Mouse (Mus musculus) brain, embryonic 14.5 days (tissue): Measurements from ENCODE around the gene Wee1. TPM values are rescaled to one million over a fixed set of nuclear protein-coding genes. Genes with fewer than 3 reads are reported as not detected.
"Not testable (repeated sequence)": the region's sequence is repeated elsewhere in the genome, so short reads cannot be mapped to it uniquely, and the experiment has no call there.

Experiments
- DNase-seq: peaks from one replicate; pipeline ENCODE4 v3.0.0-alpha.2; 2011; ENCODE audit warnings: low read depth
- CTCF ChIP-seq: fragments of 200-500 bp; IDR thresholded peaks from 2 replicates; pipeline ENCODE4 v1.5.1; 2012; ENCODE audit warnings: inconsistent platforms, mild to moderate bottlenecking, moderate library complexity, borderline replicate concordance; ENCODE audit not compliant: insufficient read depth, insufficient read length; ENCODE audit errors: extremely low read depth
- POLR2A ChIP-seq: fragments of 200-500 bp; IDR thresholded peaks from 2 replicates; pipeline ENCODE4 v1.6.1; 2012; ENCODE audit warnings: mild to moderate bottlenecking, inconsistent platforms, borderline replicate concordance; ENCODE audit not compliant: poor library complexity, insufficient read depth, insufficient read length, severe bottlenecking; ENCODE audit errors: extremely low read depth
- polyA plus RNA-seq: library from polyadenylated mRNA; depleted of rRNA; stranded (reverse); fragments of >200 nt; gene quantifications from 2 replicates; pipeline ENCODE4 v1.2.3, GENCODE M21; 2012

Wee1 gene
- polyA plus RNA-seq, 1 experiment: 10.3 TPM

DNA sequence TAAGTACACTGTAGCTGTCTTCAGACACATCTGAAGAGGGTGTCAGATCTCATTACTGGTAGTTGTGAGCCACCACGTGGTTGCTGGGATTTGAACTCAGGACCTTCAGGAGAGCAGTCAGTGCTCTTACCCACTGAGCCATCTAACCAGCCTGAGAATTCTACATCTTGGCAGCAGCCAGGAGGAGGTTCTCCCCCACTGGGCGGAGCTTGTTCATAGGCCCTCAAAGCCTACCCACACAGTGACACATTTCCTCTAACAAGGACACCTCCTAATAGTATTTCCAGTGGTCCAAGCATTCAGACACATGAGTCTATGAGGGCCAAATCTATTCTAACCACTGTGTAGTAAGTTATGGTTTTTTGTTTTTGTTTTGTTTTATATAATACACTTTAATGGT, 6.7 kb downstream of the Wee1 start:
- DNase-seq: no peak
- TF ChIP-seq POLR2A: no peak
- no peak for TF ChIP-seq CTCF

DNA sequence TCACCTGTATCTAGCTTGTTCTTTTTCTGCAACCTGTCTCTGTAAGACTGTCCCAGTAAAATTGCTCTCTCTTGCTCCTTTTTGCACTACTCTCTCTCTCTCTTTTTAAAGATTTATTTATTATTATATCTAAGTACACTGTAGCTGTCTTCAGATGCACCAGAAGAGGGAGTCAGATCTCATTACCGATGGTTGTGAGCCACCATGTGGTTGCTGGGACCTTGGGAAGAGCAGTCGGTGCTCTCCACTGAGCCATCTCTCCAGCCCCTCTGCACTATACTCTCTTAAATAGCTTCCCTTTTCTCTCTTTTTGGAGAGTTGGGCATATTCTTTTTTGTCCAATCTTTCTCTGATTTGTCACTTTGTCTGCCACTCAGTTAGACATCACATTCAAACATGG, 10.4 kb downstream of the Wee1 start:
- not testable (repeated sequence) for DNase-seq

DNA sequence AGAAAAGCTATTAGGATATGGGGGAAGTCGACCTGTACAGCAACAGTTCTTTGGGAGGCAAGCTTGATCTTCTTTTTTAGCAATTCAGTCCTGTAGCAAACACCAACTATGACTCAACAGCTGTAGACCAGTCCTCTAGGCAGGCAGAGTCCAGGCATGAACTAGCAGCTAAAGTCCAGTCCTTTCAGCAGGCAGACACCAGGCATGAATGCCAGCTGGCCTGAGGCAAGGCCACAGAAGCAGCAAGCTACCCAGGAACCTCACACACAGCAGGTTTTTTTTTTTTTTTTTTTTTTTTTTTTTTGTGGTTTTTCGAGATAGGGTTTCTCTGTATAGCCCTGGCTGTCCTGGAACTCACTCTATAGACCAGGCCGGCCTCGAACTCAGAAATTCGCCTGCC, 12.1 kb downstream of the Wee1 start:
- TF ChIP-seq CTCF (no peak), POLR2A (no peak)

DNA sequence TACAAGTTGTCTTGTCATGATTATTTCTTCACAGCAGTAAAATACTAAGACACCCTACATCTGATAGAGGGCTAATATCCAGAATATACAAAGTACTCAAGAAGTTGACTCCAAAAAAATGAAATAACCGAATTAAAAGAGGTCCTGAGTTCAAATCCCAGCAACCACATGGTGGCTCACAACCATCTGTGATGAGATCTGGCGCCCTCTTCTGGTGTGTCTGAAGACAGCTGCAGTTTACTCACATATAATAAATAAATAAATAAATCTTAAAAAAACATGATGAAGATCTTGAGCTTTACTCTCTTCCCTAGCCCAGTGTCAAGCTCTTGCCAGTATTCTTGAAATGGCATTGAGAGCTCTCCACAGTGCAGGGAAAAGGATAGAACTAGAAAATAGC, 16.7 kb downstream of the Wee1 start:
- no peak for TF ChIP-seq CTCF
- no peak for TF ChIP-seq POLR2A
- DNase-seq: no peak

More for the DNA sequence above, 12.1 kb downstream of the Wee1 start:
- DNase-seq: no peak

DNA sequence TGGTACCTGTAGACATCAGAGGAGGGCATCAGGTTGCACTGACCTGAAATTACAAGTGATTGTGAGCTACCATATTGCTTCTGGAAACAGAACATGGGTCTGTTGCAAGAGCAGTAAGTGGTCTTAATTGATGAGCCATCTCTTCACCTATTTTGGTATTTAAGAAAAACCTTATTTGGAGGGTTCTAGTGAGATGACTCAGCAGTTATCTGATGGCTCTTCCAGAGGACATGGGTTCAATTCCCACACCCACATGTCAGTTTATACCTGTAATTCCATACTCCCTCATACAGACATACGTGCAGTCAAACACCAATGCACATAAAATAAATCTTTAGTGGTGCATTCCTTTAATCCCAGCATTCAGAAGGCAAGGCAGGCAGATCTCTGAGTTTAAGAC, 22.0 kb downstream of the Wee1 start:
- DNase-seq: no peak
- TF ChIP-seq POLR2A: no peak
- no peak for TF ChIP-seq CTCF

DNA sequence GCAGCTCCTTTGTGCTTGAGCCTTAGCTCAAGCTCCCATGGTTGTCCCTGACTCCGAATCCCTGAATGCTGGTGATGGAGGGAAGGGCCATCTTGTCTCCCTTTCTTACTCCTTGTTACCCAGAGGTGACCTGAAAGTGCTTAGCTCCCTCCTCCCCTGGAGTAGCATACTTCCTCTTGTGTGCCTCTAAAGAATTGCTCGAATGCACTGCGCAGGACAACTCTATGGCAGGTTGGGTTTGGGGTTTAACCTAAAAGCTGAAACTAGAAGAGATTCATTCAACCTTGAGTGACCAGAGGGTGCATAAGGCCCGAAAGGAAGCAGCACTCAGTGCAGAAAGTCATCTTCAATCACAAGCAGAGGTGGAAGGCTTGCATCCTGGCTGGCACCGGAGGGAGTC, 31.0 kb downstream of the Wee1 start:
- TF ChIP-seq CTCF (no peak), POLR2A (no peak)
- DNase-seq: no peak

DNA sequence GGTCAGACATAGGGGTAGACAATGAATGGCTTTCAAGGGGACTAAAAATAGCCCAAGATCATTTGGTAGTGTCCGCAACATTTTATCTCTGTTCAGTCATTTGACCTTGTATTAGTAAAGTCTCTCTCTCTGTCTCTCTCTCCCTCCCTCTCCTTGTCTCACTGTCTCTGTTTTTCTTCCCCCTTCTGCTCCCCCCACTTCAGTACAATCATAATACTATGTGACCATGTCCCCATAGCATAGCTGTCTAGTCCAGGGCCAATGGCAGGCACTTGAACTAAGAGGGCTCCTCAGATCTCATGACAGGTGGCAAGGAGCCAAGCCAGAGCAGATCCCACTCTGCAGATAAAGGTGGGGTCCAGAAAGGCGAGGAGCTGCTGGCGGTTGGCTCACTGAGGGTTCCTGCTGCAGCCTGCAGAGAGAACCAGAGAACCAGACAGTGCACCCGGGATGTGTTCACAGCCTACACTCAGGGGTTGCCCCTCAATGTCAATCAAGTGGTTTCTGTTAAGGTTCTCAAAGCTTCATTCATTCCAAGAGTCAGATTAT, 34.9 kb downstream of the Wee1 start:
- TF ChIP-seq CTCF (no peak), POLR2A (no peak)

DNA sequence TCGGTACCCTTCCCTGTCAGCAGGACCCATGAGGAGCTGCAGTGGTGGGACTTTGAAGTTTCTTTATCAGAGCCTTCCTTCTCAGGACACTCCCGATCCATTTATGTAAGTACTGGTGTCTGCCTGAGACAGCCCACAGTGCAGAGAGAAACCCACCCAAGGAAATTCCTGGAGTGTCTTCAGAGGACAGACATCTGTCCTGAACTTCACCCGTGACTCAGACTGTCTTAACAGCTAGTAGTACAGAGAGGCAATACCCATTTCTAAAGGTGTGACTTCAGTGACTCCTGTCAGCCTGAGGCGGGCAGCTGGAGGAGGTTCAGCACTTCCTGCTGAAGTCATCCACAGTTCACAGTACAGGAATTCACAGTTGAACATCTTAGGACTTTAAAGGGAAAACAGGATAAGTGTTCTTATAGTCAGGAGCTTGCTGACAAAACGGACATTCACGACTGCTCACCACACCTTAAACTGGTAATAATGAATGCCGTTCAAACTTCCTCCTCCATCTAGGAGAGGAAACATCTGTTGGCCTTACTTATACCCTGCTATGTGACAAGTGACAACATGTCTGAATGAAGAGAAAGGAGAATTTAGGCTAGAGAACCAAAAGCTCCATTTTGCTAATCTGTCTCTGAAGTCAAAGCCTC, 35.5 kb downstream of the Wee1 start:
- no peak for TF ChIP-seq CTCF
- no peak for TF ChIP-seq POLR2A
- DNase-seq: no peak

More for the DNA sequence above, 34.9 kb downstream of the Wee1 start:
- no peak for DNase-seq

DNA sequence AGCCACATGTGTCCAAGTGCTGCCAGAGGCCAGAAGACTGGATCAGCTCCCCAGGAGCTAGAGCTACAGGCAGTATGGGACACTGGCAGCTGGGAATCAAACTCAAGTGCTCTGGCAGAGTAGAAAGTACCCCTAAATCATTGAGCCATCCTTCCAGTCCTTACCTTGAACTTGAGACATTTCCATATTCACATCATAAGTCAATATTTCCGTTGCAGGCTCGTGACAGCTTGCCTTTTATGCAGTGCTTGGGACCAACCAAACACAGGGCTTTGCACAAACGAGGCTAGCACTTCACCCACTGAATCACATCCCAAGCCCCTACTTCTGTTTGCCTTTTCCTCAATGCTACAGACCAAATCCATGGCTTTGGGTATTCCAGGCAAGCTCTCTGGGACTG, 36.2 kb downstream of the Wee1 start:
- no peak for DNase-seq

DNA sequence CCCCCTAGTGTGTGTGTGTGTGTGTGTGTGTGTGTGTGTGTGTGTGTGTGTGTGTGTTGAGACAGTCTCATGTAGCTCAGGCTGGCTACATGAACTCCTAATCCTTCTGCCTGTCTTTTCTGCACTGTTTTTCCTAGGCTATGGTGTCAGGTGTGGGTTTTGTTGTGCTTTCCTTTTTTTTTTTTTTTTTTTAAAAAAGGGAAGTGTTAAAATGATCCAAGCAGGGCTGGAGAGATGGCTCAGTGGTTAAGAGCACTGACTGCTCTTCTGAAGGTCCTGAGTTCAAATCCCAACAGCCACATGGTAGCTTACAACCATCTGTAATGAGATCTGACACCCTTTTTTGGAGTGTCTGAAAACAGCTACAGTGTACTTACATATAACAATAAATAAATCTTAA, 38.3 kb downstream of the Wee1 start:
- not testable (repeated sequence) for DNase-seq

More for the DNA sequence above, 36.2 kb downstream of the Wee1 start:
- TF ChIP-seq CTCF (no peak), POLR2A (no peak)

DNA sequence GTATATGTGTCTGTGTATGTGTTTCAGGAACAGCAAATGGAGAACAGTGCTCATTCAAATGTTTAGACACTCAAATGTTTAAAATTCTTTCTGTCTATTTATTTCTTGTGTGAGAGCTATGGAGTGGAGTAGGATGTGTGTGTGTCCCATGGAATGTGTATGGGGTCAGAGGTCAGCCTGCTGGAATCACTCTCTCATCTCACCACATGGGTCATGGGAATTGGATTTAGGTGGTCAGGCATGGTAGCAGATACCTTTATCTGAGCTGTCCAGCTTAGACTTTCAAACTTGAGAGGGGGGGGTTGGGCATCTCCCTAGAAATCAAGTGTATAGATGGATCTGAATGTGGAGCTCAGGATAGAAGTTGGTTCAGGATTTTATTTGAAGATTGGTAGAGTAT, 38.8 kb downstream of the Wee1 start:
- DNase-seq: no peak
- no peak for TF ChIP-seq POLR2A
- TF ChIP-seq CTCF: no peak

DNA sequence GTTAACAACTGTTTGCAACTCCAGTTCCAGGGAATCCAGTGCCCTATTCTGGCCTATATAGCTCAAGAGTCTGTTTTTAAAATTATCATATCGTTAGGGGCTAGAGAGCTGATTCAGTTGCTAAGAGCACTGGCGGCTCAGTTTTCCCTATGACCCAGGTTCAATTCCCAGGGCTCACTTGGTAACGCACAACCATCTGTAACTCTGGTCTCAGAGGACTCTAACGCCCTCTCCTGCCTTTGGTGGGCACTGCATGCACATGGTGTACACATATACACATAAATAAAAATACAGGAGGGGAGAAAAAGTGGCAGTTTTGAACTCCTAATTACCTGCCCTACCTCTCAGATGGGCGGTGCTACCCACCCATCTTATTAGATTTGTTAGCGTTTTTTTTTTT, 41.2 kb downstream of the Wee1 start:
- TF ChIP-seq POLR2A (no peak), CTCF (peak; percentile 2; the same call in 1 of the 2 replicates)
- DNase-seq: no peak

DNA sequence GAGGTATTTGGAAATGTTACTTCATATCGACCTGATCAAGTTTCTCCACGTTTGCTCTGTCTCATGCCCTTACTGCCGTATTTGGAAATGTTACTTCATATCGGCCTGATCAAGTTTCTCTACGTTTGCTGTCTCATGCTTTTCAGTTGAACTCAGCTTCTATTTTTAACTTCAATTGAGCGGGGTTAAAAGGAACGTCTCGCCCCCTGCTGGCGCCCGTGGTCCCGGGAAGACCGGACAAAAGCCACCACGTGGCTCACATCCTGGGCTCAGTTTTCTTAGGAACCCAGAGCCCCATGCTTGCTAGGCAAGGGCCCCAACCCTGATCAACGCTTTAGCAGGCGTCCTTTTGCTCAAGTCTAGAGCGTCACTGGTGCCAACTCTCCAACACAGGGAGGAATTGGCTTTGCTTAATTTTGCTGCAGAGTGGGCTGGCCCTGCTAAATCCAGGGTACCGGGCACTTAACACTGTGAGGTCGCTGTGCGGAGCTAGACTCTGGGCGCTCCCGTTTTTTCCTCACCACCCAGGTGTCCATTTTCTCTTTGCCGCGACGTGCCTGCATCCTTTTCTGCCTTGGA, 42.3 kb downstream of the Wee1 start:
- DNase-seq: peak; percentile 94
- peak; percentile 30; the same call in 1 of the 2 replicates for TF ChIP-seq POLR2A
- TF ChIP-seq CTCF: peak; percentile 72

DNA sequence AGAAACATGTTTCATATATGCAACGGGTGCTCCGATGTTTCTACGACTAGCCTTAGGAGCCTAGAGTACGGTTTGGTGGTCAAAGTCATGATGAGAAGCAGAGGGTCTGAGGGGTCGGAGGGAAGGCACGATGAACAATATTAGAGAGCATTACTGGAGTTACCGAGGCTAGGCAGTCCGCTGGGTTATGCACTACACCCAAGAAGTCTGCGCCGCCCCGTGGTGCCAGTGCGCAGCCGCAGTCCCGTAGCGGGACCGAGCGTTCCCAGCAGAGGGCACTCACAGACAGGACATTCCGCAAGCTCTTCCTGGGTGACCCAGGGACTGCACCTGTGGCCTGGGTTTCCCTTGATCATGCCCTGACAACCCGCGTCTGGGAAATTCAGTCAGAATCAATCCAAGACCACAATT, 42.9 kb downstream of the Wee1 start:
- DNase-seq: peak; percentile 97
- TF ChIP-seq POLR2A: peak; percentile 52; the same call in 1 of the 2 replicates
- peak; percentile 93 for TF ChIP-seq CTCF
